Mouse (Mus musculus): ENCODE measurements around the gene Slit3. TPM values are rescaled to one million over a fixed set of nuclear protein-coding genes. Genes with fewer than 3 reads are reported as not detected.

Slit3 gene
- polyA plus RNA-seq, 1 experiment from 2014 or later: 7.4 TPM

DNA sequence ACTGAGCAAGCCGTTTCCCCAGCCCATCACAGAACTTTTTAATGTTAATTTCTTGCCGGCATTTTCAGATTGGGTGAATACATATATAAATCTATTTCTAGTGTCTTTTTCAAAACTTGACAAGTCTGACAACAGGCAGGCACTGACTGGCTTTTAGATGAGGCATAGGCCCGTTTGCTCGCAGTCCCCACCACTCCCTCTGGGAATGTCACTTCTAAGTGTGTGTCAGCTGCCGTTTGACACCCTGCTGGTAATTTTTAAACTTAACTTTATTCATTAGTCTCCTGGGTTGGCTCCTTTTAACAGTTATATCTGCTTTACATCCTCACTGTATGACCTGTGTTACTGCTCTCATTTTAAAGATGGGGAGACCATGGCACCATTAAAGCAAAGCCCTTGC lies 21.2 kb downstream of the Slit3 start:
- no peaks in the 10 kb centered on the region for H3K27me3 ChIP-seq (ENCODE audit: control insufficient read depth, insufficient read depth, low read length)
- ATAC-seq (replicated peaks; ENCODE audit: low FRiP score) (no peak), DNase-seq (ENCODE audit: low spot score) (no peak)
- H3K4me2 ChIP-seq (ENCODE audit: low read depth, low read length, severe bottlenecking): no peak overlapping the region
- no peak overlapping the region for H3K4me3 ChIP-seq (ENCODE audit: low read depth, low read length)
- H3K4me1 ChIP-seq (replicated peaks; ENCODE audit: control insufficient read depth, insufficient read depth, low read length): no peaks in the 10 kb centered on the region
- 84% methylated on average over 5 of the region's 5 CpGs for WGBS
- H3K36me3 ChIP-seq (ENCODE audit: control insufficient read depth, insufficient read depth, low read length): no peaks in the 10 kb centered on the region
- H3K9me3 ChIP-seq (ENCODE audit: control insufficient read depth, low read length): no peaks in the 10 kb centered on the region
- no peak overlapping the region for H3K9ac ChIP-seq (ENCODE audit: low read length)
- H3K27ac ChIP-seq (ENCODE audit: low read depth, low read length): no peak overlapping the region

DNA sequence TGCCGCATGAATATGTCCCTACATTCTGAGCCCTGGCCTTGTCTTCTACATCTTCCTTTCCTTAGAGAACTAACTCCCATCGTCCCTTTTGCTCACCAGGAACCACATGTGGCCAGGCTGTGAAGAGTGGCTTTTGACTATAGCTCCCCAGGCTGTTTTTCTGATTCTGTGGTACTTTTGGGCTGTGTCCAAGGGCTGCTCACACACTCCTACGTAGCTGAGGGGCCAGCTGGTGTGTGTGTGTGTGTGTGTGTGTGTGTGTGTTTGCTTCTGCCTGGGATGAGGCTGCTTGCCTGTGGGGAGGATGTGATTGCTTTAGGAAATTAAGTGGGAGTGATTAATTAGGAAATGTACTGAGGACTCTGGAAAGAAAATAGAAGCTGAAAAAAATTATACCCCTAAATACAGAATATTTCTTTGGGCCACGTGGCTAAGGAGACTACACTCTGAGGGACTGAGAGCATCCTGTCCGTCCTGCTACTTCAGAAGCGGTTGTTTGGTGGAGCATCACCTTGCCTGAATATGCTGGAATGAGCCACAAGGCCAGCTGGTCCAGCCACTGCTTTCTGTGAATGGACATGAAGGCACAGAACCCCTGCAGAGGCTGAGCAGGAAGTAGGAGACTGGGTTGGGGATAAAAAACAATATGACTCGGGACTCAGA lies 21.8 kb downstream of the Slit3 start:
- Histone ChIP-seq H3K4me1 (replicated peaks; ENCODE audit: control insufficient read depth, insufficient read depth, low read length) (no peaks in the 10 kb centered on the region), H3K36me3 (ENCODE audit: control insufficient read depth, insufficient read depth, low read length) (no peaks in the 10 kb centered on the region), H3K27me3 (ENCODE audit: control insufficient read depth, insufficient read depth, low read length) (no peaks in the 10 kb centered on the region), H3K4me3 (ENCODE audit: low read depth, low read length) (no peak overlapping the region), H3K4me2 (ENCODE audit: low read depth, low read length, severe bottlenecking) (no peak overlapping the region), H3K27ac (ENCODE audit: low read depth, low read length) (no peak overlapping the region), H3K9me3 (ENCODE audit: control insufficient read depth, low read length) (no peaks in the 10 kb centered on the region), H3K9ac (ENCODE audit: low read length) (no peak overlapping the region)
- DNase-seq (ENCODE audit: low spot score) (no peak), ATAC-seq (replicated peaks; ENCODE audit: low FRiP score) (no peak)
- 77% methylated on average over 7 of the region's 7 CpGs for WGBS

DNA sequence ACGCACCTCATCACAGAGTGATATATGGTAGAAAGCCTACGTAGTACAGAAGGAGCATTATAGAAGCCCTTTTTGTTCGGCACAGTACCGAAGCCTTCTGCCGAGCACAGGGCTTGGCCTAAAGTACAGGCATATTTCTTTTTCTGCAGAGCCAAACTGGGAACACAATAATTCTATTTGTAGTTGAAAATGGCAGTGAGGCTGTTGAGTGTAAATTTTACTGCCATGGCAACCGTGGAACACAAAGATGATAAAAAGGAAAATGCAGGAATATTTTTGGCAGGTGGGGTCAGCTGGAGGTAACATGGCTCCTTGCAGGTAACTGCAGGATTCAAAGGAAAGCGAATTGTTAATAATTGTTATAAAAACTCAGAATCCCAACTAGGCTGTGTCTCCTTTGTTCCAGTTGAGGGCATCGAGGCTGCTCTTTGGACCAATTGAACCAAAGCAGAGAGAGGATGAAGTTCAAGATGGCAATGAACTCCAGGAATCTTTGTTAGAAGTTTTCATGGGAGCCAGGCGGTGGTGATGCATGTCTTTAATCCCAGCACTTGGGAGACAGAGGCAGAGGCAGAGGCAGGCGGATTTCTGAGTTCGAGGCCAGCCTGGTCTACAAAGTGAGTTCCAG lies 26.9 kb downstream of the Slit3 start:
- H3K4me2 ChIP-seq (ENCODE audit: low read depth, low read length, severe bottlenecking): no peak overlapping the region

GRCm38 (mm10) chr11:35151539-35151951 lies 30.5 kb downstream of the Slit3 start:
- Histone ChIP-seq H3K27me3 (ENCODE audit: control insufficient read depth, insufficient read depth, low read length) (no peaks in the 10 kb centered on the region; the same call in 1 of the 2 replicates), H3K36me3 (ENCODE audit: control insufficient read depth, insufficient read depth, low read length) (no peaks in the 10 kb centered on the region), H3K4me1 (replicated peaks; ENCODE audit: control insufficient read depth, insufficient read depth, low read length) (peaks cover 13% of the 10 kb centered on the region; the same call in 1 of the 2 replicates), H3K9ac (ENCODE audit: low read length) (peak overlapping the region; percentile 16; the same call in 1 of the 2 replicates), H3K27ac (ENCODE audit: low read depth, low read length) (no peak overlapping the region), H3K9me3 (ENCODE audit: control insufficient read depth, low read length) (no peaks in the 10 kb centered on the region), H3K4me3 (ENCODE audit: low read depth, low read length) (no peak overlapping the region), H3K4me2 (ENCODE audit: low read depth, low read length, severe bottlenecking) (peak overlapping the region; percentile 31; the same call in 1 of the 2 replicates)
- DNase-seq (ENCODE audit: low spot score) (peak; percentile 83), ATAC-seq (replicated peaks; ENCODE audit: low FRiP score) (peak; percentile 95)
- WGBS: 2% methylated on average over 13 of the region's 13 CpGs

More for the DNA sequence above, 26.9 kb downstream of the Slit3 start:
- H3K9me3 ChIP-seq (ENCODE audit: control insufficient read depth, low read length): no peaks in the 10 kb centered on the region
- H3K9ac ChIP-seq (ENCODE audit: low read length): no peak overlapping the region
- H3K36me3 ChIP-seq (ENCODE audit: control insufficient read depth, insufficient read depth, low read length): no peaks in the 10 kb centered on the region
- DNase-seq (ENCODE audit: low spot score) (no peak), ATAC-seq (replicated peaks; ENCODE audit: low FRiP score) (no peak)
- H3K4me3 ChIP-seq (ENCODE audit: low read depth, low read length): no peak overlapping the region
- H3K4me1 ChIP-seq (replicated peaks; ENCODE audit: control insufficient read depth, insufficient read depth, low read length): peaks cover 13% of the 10 kb centered on the region; the same call in 1 of the 2 replicates
- H3K27ac ChIP-seq (ENCODE audit: low read depth, low read length): no peak overlapping the region
- WGBS: 91% methylated on average over 11 of the region's 11 CpGs
- H3K27me3 ChIP-seq (ENCODE audit: control insufficient read depth, insufficient read depth, low read length): no peaks in the 10 kb centered on the region

GRCm38 (mm10) chr11:35152875-35153274 lies 31.9 kb downstream of the Slit3 start:
- H3K36me3 ChIP-seq (ENCODE audit: control insufficient read depth, insufficient read depth, low read length): no peaks in the 10 kb centered on the region

DNA sequence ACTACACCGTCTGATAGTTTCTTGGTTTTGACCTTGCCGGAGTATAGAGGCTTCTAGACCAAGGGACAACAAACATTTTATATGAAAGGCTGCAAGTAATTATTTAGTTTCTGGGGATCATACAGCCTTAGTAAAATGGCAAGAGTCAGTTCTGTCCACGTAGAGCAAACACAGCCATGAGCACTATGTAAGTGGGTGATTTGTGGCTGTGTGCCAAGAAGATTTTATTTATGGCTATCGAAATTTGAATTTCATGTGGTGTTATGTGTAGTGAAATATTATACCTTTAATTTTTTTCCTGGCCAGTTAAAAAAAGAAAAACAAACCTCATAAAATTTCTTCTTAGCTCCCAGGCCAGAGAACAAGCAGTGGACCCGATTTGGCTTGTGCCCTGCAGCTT lies 33.4 kb downstream of the Slit3 start:
- no peak for ATAC-seq (replicated peaks; ENCODE audit: low FRiP score)
- Histone ChIP-seq H3K27me3 (ENCODE audit: control insufficient read depth, insufficient read depth, low read length) (no peaks in the 10 kb centered on the region; the same call in 1 of the 2 replicates), H3K9me3 (ENCODE audit: control insufficient read depth, low read length) (no peaks in the 10 kb centered on the region), H3K27ac (ENCODE audit: low read depth, low read length) (no peak overlapping the region), H3K4me2 (ENCODE audit: low read depth, low read length, severe bottlenecking) (no peak overlapping the region), H3K9ac (ENCODE audit: low read length) (no peak overlapping the region), H3K4me1 (replicated peaks; ENCODE audit: control insufficient read depth, insufficient read depth, low read length) (peaks cover 13% of the 10 kb centered on the region; the same call in 1 of the 2 replicates), H3K4me3 (ENCODE audit: low read depth, low read length) (no peak overlapping the region), H3K36me3 (ENCODE audit: control insufficient read depth, insufficient read depth, low read length) (no peaks in the 10 kb centered on the region)
- WGBS: 87% methylated on average over 5 of the region's 5 CpGs
- no peak for DNase-seq (ENCODE audit: low spot score)

More at GRCm38 (mm10) chr11:35152875-35153274, 31.9 kb downstream of the Slit3 start:
- H3K4me3 ChIP-seq (ENCODE audit: low read depth, low read length): no peak overlapping the region
- no peak overlapping the region for H3K9ac ChIP-seq (ENCODE audit: low read length)
- no peak overlapping the region for H3K27ac ChIP-seq (ENCODE audit: low read depth, low read length)
- DNase-seq (ENCODE audit: low spot score): no peak
- H3K4me2 ChIP-seq (ENCODE audit: low read depth, low read length, severe bottlenecking): no peak overlapping the region
- no peaks in the 10 kb centered on the region; the same call in 1 of the 2 replicates for H3K27me3 ChIP-seq (ENCODE audit: control insufficient read depth, insufficient read depth, low read length)
- H3K9me3 ChIP-seq (ENCODE audit: control insufficient read depth, low read length): no peaks in the 10 kb centered on the region
- peaks cover 13% of the 10 kb centered on the region; the same call in 1 of the 2 replicates for H3K4me1 ChIP-seq (replicated peaks; ENCODE audit: control insufficient read depth, insufficient read depth, low read length)
- ATAC-seq (replicated peaks; ENCODE audit: low FRiP score): no peak
- WGBS: 77% methylated on average over 2 of the region's 2 CpGs

DNA sequence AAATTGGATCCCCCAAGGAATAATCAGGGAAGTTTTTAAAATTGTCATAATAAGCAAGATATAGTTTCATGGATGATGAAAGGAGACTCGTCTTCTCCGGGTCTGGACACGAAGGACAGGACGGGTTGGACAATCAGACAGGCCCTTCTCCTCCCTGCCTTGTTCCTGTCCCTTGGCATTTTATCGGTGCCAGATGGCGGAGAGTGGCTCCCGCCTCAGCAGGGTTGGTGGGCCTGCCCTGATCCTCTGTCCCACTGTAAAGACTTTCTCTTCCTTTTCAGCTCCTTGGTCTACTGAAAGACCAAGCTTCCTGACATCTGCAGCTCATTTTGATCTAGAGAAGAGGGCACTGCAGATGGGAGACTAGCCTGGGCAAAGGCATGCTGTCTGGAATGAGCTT lies 34.3 kb downstream of the Slit3 start:
- ATAC-seq (replicated peaks; ENCODE audit: low FRiP score): no peak
- Histone ChIP-seq H3K9ac (ENCODE audit: low read length) (no peak overlapping the region), H3K27ac (ENCODE audit: low read depth, low read length) (no peak overlapping the region), H3K27me3 (ENCODE audit: control insufficient read depth, insufficient read depth, low read length) (no peaks in the 10 kb centered on the region; the same call in 1 of the 2 replicates), H3K4me3 (ENCODE audit: low read depth, low read length) (no peak overlapping the region), H3K36me3 (ENCODE audit: control insufficient read depth, insufficient read depth, low read length) (no peaks in the 10 kb centered on the region), H3K4me2 (ENCODE audit: low read depth, low read length, severe bottlenecking) (no peak overlapping the region), H3K9me3 (ENCODE audit: control insufficient read depth, low read length) (no peaks in the 10 kb centered on the region), H3K4me1 (replicated peaks; ENCODE audit: control insufficient read depth, insufficient read depth, low read length) (peaks cover 13% of the 10 kb centered on the region; the same call in 1 of the 2 replicates)
- 84% methylated on average over 7 of the region's 7 CpGs for WGBS
- no peak for DNase-seq (ENCODE audit: low spot score)

DNA sequence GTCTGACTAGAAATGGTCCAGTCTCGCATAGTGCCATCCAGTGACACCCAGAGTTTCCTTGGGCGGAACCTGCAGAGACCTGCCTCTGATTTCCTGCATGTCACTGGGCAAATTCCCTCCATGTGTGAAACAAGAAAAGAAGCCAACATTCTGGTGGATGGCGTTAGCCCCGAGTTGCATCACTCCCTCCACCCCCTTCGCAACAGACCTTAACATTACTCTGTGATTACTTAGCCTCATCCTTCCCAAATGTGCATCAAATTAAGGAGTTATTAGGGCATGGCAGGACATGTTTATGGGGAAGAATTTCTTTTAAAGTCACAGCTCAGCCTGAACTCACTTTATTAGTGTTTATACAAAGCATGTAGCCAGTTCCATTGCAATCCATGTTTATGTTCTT lies 35.7 kb downstream of the Slit3 start:
- H3K36me3 ChIP-seq (ENCODE audit: control insufficient read depth, insufficient read depth, low read length): no peaks in the 10 kb centered on the region
- H3K9ac ChIP-seq (ENCODE audit: low read length): no peak overlapping the region
- H3K27ac ChIP-seq (ENCODE audit: low read depth, low read length): no peak overlapping the region
- no peak overlapping the region for H3K4me2 ChIP-seq (ENCODE audit: low read depth, low read length, severe bottlenecking)
- peaks cover 5% of the 10 kb centered on the region; the same call in 1 of the 2 replicates for H3K4me1 ChIP-seq (replicated peaks; ENCODE audit: control insufficient read depth, insufficient read depth, low read length)
- 79% methylated on average over 5 of the region's 5 CpGs for WGBS
- ATAC-seq (replicated peaks; ENCODE audit: low FRiP score): no peak
- no peaks in the 10 kb centered on the region for H3K9me3 ChIP-seq (ENCODE audit: control insufficient read depth, low read length)
- H3K4me3 ChIP-seq (ENCODE audit: low read depth, low read length): no peak overlapping the region
- H3K27me3 ChIP-seq (ENCODE audit: control insufficient read depth, insufficient read depth, low read length): no peaks in the 10 kb centered on the region; the same call in 1 of the 2 replicates
- no peak for DNase-seq (ENCODE audit: low spot score)
